Mouse (Mus musculus) brain, adult 2 months (tissue): ENCODE measurements around the gene Cabin1.

Experiments
- DNase-seq: peaks from one replicate; pipeline ENCODE4 v3.0.0; 2011; ENCODE audit warnings: low read depth, low spot score

Gene Cabin1

DNA sequence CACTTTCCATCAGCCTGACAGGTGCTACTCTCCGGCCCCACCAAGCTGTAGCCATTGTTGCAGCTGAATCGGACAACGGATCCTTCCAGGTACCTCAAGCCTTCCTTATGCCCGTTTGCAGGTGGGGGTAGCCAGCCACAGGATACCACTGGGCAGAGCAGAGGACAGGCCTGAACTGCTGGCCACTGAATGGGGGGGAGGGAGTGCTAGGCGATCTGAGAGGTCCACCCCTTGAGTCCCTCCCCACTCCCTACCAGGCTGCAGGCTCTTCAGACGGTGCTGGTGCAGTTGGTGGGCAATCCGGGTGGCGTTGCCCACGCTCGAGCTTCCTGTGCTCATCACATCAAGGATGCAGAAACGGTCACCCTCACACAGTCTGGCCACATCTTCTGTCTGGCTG is 126.4 kb downstream of the Cabin1 start:
- DNase-seq: no peak

- no peak for DNase-seq
These were observed 127.9 kb downstream of the Cabin1 start for GRCm38 (mm10) chr10:75636084-75636786.

- peak; percentile 92 for DNase-seq
These were observed 128.5 kb downstream of the Cabin1 start for GRCm38 (mm10) chr10:75635693-75636055.

GRCm38 (mm10) chr10:75635019-75635692 is 129.0 kb downstream of the Cabin1 start:
- DNase-seq: no peak

DNA sequence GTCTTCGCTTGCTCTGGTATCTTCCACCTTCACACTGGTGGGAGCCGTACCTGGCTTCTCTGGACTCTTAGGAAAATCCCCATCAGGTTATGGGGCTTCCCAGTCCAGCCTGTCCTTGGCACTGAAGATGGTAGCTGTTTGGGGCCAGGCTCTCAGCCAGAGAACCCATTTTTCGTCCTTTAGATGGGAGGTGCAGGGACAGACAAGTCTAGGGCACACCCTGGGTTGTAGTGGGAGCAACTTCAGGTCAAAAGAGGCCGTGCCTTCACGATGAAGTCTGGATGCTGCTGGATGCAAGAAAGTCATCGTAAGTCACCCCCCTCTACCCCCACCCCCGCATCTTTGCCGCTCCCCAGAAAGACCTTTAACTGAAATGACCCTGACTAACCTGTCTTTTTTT is 129.5 kb downstream of the Cabin1 start:
- no peak for DNase-seq

GRCm38 (mm10) chr10:75633576-75634139 is 130.5 kb downstream of the Cabin1 start:
- DNase-seq: no peak

DNA sequence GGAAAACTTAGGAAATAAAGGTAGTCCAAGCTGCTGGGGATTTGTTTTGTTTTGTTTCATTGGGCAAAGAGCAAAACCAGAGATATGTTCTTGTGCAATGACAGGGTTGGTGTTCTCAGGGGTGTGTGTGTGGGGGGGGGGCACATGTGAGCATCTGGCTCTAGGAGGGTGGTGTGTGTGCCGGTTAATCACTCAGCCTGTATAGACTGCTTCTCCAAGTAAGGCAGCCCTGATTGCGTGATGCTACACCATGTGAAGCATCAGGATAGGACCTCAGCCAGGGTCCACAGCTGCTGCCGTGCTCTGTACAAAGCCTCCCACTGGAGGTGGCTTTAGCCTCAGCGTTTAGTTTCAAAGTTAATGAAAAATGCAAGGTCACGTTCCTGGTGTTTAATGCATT is 131.1 kb downstream of the Cabin1 start:
- DNase-seq: no peak

- DNase-seq: peak; percentile 73
These were observed 131.5 kb downstream of the Cabin1 start for GRCm38 (mm10) chr10:75632633-75633032.

- DNase-seq: no peak
These were observed 136.7 kb downstream of the Cabin1 start for GRCm38 (mm10) chr10:75627490-75627889.

- DNase-seq: no peak
These were observed 137.2 kb downstream of the Cabin1 start for GRCm38 (mm10) chr10:75626991-75627390.

DNA sequence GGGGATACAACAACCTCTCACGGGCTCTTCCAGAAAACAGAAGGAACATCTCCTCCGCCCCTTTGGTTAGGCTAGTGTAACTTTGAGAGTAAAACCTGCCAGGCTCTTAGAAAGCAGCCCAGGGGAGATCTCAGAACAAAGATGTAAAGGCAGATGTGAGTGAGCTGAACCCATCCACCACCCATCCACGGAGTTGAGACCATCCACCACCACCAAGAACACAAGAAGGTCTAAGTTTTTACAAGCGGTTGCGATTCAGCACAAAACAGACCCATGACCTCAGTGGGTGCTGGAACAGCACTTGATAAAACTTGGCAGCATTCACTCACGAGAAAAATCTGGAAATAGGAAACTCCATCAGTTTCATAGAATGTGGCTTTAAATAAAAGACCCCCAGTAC is 138.2 kb downstream of the Cabin1 start:
- DNase-seq: no peak

DNA sequence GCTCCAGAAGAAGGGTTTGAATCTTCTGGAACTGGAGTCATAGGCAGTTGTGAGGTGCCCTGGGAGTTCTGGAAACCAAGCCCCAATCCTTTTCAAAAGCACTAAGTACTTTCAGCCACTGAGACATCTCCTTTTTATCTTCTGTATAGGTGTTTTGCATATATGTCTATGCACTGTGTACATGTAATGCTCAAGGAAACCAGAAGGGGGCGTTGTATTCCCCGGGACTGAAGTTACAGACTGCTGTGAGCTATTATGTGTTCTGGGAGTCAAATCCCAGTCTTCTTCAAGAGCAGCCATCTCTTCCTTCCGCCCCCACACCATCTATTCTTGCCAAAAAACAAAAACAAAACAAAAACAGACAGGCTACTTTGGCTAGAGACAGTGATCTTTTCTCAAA is 143.3 kb downstream of the Cabin1 start:
- DNase-seq: no peak

DNA sequence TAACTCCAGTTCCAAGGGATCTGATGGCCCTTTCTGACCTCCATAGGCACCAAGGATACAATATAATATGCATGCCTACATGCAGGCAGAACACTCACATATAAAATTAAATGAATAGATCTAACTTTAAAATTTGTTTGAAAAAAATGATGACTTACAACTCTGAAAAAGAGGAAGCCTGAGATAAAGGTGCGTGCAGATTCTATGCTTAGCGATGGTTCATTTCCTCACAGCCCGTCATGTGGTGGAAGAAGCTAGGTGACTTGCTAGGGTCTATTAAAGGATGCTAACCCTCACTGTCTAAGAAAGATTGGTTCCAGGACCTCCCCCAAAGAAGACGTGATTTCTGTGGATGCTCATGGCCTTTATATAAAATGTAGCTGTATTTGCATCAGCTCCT is 148.1 kb downstream of the Cabin1 start:
- DNase-seq: no peak

GRCm38 (mm10) chr10:75610486-75610885 is 153.7 kb downstream of the Cabin1 start:
- DNase-seq: no peak

- no peak for DNase-seq
These were observed 155.2 kb downstream of the Cabin1 start for GRCm38 (mm10) chr10:75608975-75609374.

GRCm38 (mm10) chr10:75607253-75607652 is 156.9 kb downstream of the Cabin1 start:
- DNase-seq: no peak

DNA sequence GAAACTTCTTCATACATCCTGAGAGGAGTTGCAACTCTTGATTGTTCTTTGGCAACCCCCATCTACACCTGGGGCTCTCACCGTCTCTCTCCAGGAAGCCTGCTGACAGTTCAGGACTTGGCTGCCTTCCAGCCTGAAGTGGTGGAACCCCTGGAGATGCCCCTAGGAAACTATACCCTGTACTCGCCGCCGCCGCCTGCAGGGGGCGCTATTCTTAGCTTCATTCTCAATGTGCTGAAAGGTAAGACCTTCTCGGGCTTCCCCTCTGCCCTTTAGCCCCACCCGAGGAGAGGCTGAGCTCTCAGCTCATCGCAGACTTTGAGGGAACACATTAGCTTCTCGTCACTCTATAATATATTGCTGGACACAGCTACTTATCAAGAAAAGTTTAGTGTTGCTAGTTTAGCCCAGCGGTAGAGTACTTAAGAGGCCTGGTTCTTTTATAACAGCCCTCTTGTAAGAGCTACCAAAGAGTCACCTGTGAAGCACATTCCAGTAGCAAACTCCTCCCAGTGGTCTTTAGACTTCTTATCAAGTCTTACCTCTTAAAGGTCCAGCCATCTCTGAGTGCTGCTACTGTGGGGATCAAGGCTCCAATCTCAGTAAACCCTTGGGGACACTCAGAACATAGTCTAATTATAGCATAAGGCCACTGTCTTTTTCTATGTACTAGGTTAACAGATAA is 158.8 kb downstream of the Cabin1 start:
- no peak for DNase-seq

GRCm38 (mm10) chr10:75600189-75600730 is 163.9 kb downstream of the Cabin1 start:
- DNase-seq: no peak
